In genomic region chr9:53890075-53890474, GRCm38 (mm10) we compare ENCODE assay signal across 8 mouse cellular contexts. TPM values are rescaled to one million over a fixed set of nuclear protein-coding genes. Genes with fewer than 3 reads are reported as not detected.
DNase-seq lines count a peak whose midpoint lies in the region; ATAC-seq lines count a peak whose summit lies in the region.

No protein-coding gene starts in this region.

- no peaks in the 10 kb centered on the region for H3K4me1 ChIP-seq in forebrain, embryonic 10.5 days
- no peaks in the 10 kb centered on the region for H3K4me1 ChIP-seq in forebrain, embryonic 12.5 days
- no peaks in the 10 kb centered on the region for H3K4me1 ChIP-seq in neural tube, embryonic 13.5 days (replicated peaks)

- peak; percentile 21 for DNase-seq in forebrain, embryonic 10.5 days (ENCODE audit: extremely low spot score, low spot score)
- peak; percentile 71 for DNase-seq in testis, postnatal 10 days (ENCODE audit: low spot score)
- no peak for DNase-seq in testis, postnatal 14 days (ENCODE audit: low spot score)
- peak; percentile 25 for DNase-seq in embryo, embryonic 9.5 days (ENCODE audit: extremely low spot score)
- DNase-seq in layer of hippocampus, adult 9-11 months: peak; percentile 71
- DNase-seq in spleen, postnatal 36 days (ENCODE audit: low spot score in 2 of 2): no peak

- 6% methylated on average over 1 of the region's 1 CpGs for WGBS in forebrain, embryonic 10.5 days
- WGBS in forebrain, embryonic 12.5 days: 9% methylated on average over 1 of the region's 1 CpGs
- 0% methylated on average over 1 of the region's 1 CpGs for WGBS in neural tube, embryonic 13.5 days

- H3K27ac ChIP-seq in forebrain, embryonic 10.5 days: no peak overlapping the region
- no peak overlapping the region for H3K27ac ChIP-seq in forebrain, embryonic 12.5 days
- H3K27ac ChIP-seq in neural tube, embryonic 13.5 days (replicated peaks): no peak overlapping the region

- no peak overlapping the region for H3K4me3 ChIP-seq in forebrain, embryonic 10.5 days
- H3K4me3 ChIP-seq in forebrain, embryonic 12.5 days (replicated peaks): no peak overlapping the region
- no peak overlapping the region for H3K4me3 ChIP-seq in neural tube, embryonic 13.5 days

- no peak overlapping the region for H3K4me2 ChIP-seq in forebrain, embryonic 12.5 days
- no peak overlapping the region for H3K4me2 ChIP-seq in neural tube, embryonic 13.5 days

- H3K9ac ChIP-seq in forebrain, embryonic 12.5 days: no peak overlapping the region
- no peak overlapping the region for H3K9ac ChIP-seq in neural tube, embryonic 13.5 days

- no peaks in the 10 kb centered on the region for H3K9me3 ChIP-seq in forebrain, embryonic 10.5 days
- H3K9me3 ChIP-seq in forebrain, embryonic 12.5 days: no peaks in the 10 kb centered on the region
- H3K9me3 ChIP-seq in neural tube, embryonic 13.5 days: 0 out of 2 replicates have a peak, but pooled peaks cover 3% of the 10 kb centered on the region

- no peak for ATAC-seq in forebrain, embryonic 12.5 days (ENCODE audit: low FRiP score)
- ATAC-seq in neural tube, embryonic 13.5 days (ENCODE audit: low read depth): peak; percentile 61; the same call in 1 of the 2 replicates

- no peaks in the 10 kb centered on the region for H3K36me3 ChIP-seq in forebrain, embryonic 10.5 days (replicated peaks)
- no peaks in the 10 kb centered on the region for H3K36me3 ChIP-seq in forebrain, embryonic 12.5 days (replicated peaks)
- H3K36me3 ChIP-seq in neural tube, embryonic 13.5 days: no peaks in the 10 kb centered on the region

- no peaks in the 10 kb centered on the region for H3K27me3 ChIP-seq in forebrain, embryonic 10.5 days (ENCODE audit: poor library complexity, severe bottlenecking)
- H3K27me3 ChIP-seq in forebrain, embryonic 12.5 days: no peaks in the 10 kb centered on the region
- H3K27me3 ChIP-seq in neural tube, embryonic 13.5 days: no peaks in the 10 kb centered on the region

RNA-seq across cellular contexts. Expression of gene Sln, which starts 40.1 kb away (rescaled TPM):
- not detected in 2 replicates for polyA plus RNA-seq in forebrain, embryonic 10.5 days (2016; fragmentation: Nextera tagmentation; extraction: Ambion mirVana)
- polyA plus RNA-seq in forebrain, embryonic 12.5 days (2016; fragmentation: Nextera tagmentation; extraction: Ambion mirVana): 0.42 TPM in 1 of 2 replicates, not detected in the other
- polyA plus RNA-seq in neural tube, embryonic 13.5 days (2015; fragmentation: Nextera tagmentation; extraction: Ambion mirVana): 3.1 and 7.5 TPM in 2 replicates

Comparison
In these comparisons a context has a peak if more than half of its experiments do, and no peak if none do; other contexts are left out.
1. DNase-seq: peak in forebrain, embryonic 10.5 days (single experiment), testis, postnatal 10 days (single experiment), embryo, embryonic 9.5 days (single experiment) and layer of hippocampus, adult 9-11 months (single experiment); none in testis, postnatal 14 days (single experiment) and spleen, postnatal 36 days (0 of 2).